Mouse (Mus musculus): Measurements from ENCODE around the gene Zfp831. TPM values are rescaled to one million over a fixed set of nuclear protein-coding genes. Genes with fewer than 3 reads are reported as not detected.

Zfp831 gene
- total RNA-seq, 1 experiment from 2014 or later, result 12.4 TPM

DNA sequence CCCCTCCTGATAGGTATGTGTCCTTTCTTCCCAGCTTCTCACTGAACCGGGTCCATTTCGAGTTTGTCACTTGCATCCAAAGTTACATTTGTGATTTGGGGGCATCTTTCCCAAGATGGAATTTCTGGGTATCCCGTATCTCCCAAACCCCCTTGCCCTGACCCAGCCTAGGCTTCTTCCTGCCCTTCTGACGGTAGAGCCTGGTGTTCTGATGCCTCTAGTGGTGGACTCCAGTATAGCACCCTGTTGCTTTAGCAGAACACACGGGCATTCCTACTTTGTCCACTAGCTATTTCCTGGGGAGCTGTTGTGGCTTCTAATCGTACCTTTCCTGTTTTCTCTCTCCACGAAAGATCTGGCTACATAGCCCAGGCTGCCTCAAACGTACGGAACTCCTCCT, 32.3 kb downstream of the Zfp831 start:
- peak; percentile 54 to 63 for ATAC-seq (replicated peaks in 1 of 2; ENCODE audit: insufficient read depth in 1 of 2, low FRiP score in 2 of 2, low TSS enrichment in 1 of 2, low read depth in 1 of 2, poor library complexity in 2 of 2, severe bottlenecking in 2 of 2)

DNA sequence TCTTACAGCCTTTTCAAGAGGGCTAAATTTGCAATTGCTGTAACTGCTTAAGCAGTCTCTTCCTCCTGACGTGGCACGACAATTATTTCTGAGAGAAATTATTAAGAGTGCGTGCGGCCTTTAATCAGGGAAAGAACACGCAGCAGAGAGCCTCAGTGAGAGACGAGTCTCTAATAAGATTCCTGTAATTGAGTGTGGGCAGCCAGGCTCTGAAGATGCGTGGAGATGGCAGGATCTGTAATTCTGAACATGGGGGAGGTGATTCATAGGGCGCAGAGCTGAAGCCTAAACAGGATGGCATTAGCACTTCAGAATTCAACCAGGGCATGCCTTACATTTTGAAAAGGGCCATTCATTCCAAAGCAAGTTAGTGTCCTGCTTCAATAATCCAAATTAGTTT, 58.0 kb downstream of the Zfp831 start:
- no peak for ATAC-seq (replicated peaks in 1 of 2; ENCODE audit: insufficient read depth in 1 of 2, low FRiP score in 2 of 2, low TSS enrichment in 1 of 2, low read depth in 1 of 2, poor library complexity in 2 of 2, severe bottlenecking in 2 of 2)

DNA sequence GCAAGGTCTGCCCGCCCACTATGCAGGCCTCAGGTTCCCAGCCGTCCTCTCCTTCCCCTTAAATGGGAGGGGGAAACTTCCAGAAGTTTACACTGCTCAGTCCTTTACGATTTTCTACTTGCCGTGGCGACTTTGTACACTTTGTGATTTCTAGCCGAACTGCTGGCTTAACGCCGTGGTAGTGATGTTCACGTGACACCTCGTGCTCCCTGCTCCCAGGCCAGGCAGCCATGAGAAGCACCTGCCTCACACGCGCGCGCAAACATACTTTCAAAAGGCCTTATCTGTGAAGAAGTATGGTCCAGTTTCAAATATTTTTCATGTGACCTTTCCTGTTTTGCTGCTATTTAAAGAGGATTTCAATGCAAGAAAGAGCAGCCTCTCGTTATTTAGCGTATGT, 63.8 kb downstream of the Zfp831 start:
- no peak for ATAC-seq (replicated peaks in 1 of 2; ENCODE audit: insufficient read depth in 1 of 2, low FRiP score in 2 of 2, low TSS enrichment in 1 of 2, low read depth in 1 of 2, poor library complexity in 2 of 2, severe bottlenecking in 2 of 2)

DNA sequence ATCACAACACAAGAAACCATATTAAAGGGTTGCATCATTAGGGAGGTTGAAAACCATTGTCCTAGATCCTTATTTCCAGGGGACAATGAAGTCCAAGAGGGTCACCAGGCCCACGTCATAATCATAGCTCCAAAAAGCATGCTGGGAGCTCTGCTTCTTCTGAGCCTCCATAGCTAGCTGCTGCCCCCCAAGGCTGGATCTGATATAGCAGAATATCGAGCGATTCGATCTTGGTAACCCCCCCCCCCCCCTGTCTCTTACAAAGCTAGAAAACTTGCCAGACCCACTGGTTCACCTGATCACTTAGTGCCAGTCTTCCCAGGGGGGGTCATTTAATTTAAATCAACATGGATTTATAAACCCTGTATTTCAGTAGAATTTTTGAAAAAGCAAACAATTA, 65.3 kb downstream of the Zfp831 start:
- ATAC-seq (replicated peaks in 1 of 2; ENCODE audit: insufficient read depth in 1 of 2, low FRiP score in 2 of 2, low TSS enrichment in 1 of 2, low read depth in 1 of 2, poor library complexity in 2 of 2, severe bottlenecking in 2 of 2), result no peak

DNA sequence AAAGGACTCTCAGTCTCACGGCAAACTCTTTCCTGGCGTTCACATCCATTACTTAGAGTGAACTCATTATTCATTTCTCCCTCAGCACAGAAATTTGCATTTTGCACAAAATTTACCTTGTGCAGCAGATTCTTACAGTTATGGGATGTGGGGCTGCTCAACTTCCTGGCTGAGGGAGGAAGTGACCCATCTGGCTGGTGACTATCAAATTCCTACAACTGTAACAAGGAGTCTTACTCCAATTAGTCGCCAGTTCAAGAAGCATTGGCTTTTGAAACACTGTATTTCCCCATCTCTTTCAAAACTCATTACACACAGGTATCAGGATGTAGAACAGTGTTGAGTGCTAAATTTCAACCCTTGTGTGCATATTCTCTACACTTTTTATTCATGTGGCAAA, 66.9 kb downstream of the Zfp831 start:
- peak; percentile 1 to 40; a peak in 1 of 4 replicates for ATAC-seq (replicated peaks in 1 of 2; ENCODE audit: insufficient read depth in 1 of 2, low FRiP score in 2 of 2, low TSS enrichment in 1 of 2, low read depth in 1 of 2, poor library complexity in 2 of 2, severe bottlenecking in 2 of 2)

DNA sequence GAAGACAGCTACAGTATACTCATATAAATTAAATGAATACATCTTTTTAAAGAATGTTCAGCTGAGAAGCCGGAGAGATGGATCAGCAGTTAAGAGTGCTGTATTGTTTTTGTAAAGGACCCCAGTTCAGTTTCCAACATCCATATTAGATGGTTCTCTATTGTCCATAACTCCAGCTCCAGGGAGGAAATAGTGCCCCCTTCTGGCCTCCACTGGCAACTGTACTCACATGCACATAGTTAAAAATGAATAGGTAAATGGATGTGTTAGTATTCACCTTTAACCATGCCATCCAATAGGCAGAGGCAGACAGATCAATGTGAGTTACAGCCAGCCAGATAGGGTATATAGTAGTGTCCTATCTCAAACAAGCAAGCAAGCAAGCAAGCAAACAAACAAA, 68.7 kb downstream of the Zfp831 start:
- no peak for ATAC-seq (replicated peaks in 1 of 2; ENCODE audit: insufficient read depth in 1 of 2, low FRiP score in 2 of 2, low TSS enrichment in 1 of 2, low read depth in 1 of 2, poor library complexity in 2 of 2, severe bottlenecking in 2 of 2)

DNA sequence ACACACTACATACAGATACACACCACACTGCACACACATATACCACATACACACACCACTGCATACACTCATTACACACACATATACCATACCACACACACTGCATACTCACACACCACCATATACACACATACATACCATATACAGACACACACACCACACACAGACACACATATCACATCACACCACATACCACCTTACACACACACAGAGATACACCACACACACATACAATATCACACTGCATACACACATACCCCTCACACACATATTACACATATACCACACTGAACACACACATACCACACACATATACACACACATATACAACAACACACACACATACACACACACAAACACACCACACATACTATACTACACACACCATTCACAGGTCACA, 72.6 kb downstream of the Zfp831 start:
- no peak for ATAC-seq (replicated peaks in 1 of 2; ENCODE audit: insufficient read depth in 1 of 2, low FRiP score in 2 of 2, low TSS enrichment in 1 of 2, low read depth in 1 of 2, poor library complexity in 2 of 2, severe bottlenecking in 2 of 2)

DNA sequence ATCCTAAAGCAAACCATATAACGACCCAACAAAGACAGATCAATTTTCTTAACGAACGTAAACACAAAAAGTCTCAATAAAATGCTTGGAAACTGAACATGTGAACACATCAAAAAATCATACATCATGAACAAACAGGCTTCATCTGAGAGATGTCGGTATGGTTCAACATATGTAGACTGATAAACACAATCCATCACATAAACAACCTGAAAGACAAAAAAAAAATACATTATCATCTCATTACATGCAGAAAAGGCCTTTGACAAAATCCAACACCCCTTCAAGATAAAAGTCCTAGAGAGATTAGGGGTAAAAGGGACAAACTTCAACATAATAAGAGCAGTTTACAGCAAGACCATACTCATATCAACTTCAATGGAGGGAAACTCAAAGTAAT, 74.5 kb downstream of the Zfp831 start:
- no peak for ATAC-seq (replicated peaks in 1 of 2; ENCODE audit: insufficient read depth in 1 of 2, low FRiP score in 2 of 2, low TSS enrichment in 1 of 2, low read depth in 1 of 2, poor library complexity in 2 of 2, severe bottlenecking in 2 of 2)

DNA sequence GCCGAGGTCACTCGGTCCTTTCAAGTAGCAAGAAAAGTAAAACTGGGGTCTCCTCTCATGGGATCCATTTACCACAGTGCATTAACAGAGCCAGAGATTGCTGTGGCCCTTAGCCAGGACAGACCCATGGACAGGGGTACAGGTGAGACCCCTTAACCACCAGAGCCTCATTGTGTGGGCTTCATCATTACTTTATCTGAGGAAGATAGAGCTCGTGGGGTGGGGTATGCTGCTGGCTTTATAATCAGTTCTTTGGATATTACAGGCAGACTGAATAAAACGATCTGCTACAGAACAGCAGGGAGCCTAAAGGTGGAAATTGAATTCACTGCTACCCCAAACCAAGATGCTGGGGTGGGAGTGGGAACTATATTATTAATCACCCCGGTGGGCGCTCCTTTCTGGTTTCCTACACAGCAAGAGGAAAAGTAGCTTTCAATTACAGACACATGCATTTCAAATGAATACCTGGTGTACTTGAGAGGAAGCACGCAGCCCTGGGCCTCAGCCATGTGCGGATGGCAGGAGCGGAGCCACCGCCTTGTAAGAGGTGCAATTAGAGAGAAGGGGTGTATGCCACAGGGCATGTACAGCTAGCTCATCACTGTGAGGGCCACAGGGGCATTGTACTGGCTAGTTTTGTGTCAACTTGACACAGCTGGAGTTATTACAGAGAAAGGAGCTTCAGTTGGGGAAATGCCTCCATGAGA, 83.9 kb downstream of the Zfp831 start:
- no peak for ATAC-seq (replicated peaks in 1 of 2; ENCODE audit: insufficient read depth in 1 of 2, low FRiP score in 2 of 2, low TSS enrichment in 1 of 2, low read depth in 1 of 2, poor library complexity in 2 of 2, severe bottlenecking in 2 of 2)

DNA sequence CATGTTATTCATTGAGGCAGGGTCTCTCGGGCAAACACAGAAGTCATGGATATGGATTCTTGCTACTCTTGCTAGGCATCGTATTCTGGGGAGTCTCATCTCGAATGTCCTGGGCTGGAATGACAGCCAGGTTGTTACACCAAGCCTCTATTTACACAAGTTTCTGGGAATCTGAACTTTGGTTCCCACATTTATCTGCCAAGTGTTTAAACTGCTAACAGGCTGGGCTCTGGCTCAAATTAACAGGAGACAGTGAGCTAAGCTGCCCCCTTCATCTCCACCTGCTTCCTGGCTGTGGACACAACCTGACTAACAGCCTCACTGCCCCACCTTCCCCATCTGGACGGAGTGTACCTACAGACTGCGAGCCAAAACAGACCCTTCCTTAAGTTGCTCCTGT, 88.6 kb downstream of the Zfp831 start:
- ATAC-seq (replicated peaks in 1 of 2; ENCODE audit: insufficient read depth in 1 of 2, low FRiP score in 2 of 2, low TSS enrichment in 1 of 2, low read depth in 1 of 2, poor library complexity in 2 of 2, severe bottlenecking in 2 of 2), result no peak

DNA sequence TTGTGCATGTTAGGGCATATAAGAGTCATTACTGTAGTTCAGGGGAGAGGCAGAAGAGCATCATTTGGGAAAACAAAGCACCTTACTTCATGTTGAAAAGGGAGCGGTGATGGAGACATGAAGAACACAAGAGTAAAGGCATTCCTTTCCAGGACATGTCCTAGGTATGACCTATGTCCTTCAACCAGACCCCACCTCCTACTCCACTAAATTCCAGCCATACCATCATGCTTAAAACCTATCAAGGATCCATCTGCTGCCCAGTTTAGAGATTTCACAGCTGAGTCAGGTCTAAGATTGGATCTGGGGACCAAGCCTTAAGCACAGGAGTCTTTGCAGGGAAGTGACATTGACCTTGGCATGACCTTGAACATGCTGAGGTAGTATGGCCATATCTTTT, 91.9 kb downstream of the Zfp831 start:
- no peak for ATAC-seq (replicated peaks in 1 of 2; ENCODE audit: insufficient read depth in 1 of 2, low FRiP score in 2 of 2, low TSS enrichment in 1 of 2, low read depth in 1 of 2, poor library complexity in 2 of 2, severe bottlenecking in 2 of 2)

DNA sequence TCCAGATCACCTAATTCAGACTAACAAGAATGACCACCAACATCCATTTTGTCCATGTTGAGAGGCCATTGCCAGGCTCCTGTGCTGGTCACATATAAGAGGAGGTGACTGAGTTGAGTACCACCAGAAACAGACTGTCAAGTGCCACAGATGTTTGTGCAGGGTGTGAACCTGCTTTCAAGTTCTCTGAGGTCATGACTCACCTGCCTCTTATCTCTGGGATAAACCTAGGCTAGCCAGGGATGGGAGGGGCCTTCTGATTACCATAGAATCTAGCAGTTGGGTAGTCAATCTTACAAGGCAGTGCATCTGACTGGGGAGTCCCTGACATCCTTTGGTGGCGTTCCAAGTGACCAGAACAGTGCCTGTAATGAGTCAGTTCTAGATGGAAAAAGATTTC, 103.8 kb downstream of the Zfp831 start:
- no peak for ATAC-seq (replicated peaks in 1 of 2; ENCODE audit: insufficient read depth in 1 of 2, low FRiP score in 2 of 2, low TSS enrichment in 1 of 2, low read depth in 1 of 2, poor library complexity in 2 of 2, severe bottlenecking in 2 of 2)

DNA sequence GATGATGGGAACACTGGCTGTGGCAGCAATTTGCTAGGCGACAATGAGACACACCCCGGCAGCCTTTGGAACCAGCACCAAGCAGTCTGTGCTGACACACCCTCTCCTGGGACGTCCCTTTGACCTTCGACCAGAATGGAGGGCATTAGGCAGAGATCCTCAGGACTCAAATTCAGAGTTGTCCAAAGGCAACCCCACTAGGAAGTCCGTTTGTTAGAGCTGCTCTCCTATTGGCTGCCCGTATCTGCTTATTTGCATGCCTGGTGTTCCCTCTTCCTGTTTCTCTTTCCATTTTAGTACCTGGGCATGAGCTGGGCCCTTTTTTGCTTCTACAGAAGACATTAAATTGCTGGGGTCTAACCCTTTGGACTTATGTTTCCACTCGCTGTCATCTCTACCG, 105.0 kb downstream of the Zfp831 start:
- ATAC-seq (replicated peaks in 1 of 2; ENCODE audit: insufficient read depth in 1 of 2, low FRiP score in 2 of 2, low TSS enrichment in 1 of 2, low read depth in 1 of 2, poor library complexity in 2 of 2, severe bottlenecking in 2 of 2), result peak; percentile 24 to 56; a peak in 2 of 4 replicates

DNA sequence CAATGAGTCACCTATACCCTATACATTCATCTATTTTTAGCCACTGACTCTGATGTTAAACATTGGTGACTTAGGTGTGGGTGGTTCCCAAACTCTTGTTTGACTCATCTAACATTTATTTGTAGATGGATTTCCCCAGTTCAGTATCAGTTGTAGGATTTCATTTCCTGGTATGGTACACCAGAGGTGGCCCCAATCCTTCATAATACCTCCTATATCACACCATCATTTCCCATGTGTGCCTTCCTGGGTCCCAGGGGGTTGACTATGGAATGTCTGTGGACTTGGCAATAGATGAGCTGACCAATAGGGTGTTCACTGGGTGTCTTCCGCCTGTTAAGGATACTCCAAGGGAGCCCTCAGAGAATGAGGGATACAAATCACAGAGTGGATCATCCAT, 109.9 kb downstream of the Zfp831 start:
- ATAC-seq (replicated peaks in 1 of 2; ENCODE audit: insufficient read depth in 1 of 2, low FRiP score in 2 of 2, low TSS enrichment in 1 of 2, low read depth in 1 of 2, poor library complexity in 2 of 2, severe bottlenecking in 2 of 2), result no peak

DNA sequence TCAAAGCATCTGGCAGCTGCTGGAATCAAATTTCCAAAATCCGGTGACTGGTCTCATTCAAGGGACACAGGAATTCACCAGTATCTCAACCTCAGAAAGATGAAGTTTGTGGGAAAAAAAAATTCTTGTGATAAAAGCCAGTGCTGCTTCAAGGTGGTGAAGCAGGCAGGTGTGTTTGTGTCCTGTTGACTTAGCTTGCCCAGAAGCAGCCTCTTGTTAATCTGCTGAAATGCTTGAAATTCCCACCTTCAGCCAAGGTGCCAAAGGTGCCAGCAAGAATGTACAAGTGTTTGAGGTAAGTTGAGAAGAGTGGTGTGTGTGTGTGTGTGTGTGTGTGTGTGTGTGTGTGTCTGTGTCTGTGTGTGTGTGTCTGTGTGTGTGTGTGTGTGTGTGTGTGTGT, 110.9 kb downstream of the Zfp831 start:
- ATAC-seq (replicated peaks in 1 of 2; ENCODE audit: insufficient read depth in 1 of 2, low FRiP score in 2 of 2, low TSS enrichment in 1 of 2, low read depth in 1 of 2, poor library complexity in 2 of 2, severe bottlenecking in 2 of 2), result no peak

DNA sequence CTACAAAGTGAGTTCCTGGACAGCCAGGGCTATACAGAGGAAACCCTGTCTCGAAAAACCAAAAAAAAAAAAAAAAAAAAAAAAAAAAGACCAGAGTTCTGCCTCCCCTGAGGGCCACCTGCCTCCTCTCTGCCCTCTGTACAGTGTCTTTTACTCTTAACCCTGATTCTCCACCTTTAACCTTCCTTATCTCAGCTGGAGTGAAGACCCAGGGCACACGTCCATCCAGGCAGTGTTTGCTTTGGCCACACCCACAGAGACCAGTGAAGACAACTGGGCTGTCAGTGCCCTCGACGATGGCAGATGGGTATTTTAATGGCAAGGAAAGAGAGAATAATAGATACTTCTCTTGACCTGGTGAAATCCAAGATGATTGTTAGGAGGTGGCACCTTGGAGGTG, 115.9 kb downstream of the Zfp831 start:
- no peak for ATAC-seq (replicated peaks in 1 of 2; ENCODE audit: insufficient read depth in 1 of 2, low FRiP score in 2 of 2, low TSS enrichment in 1 of 2, low read depth in 1 of 2, poor library complexity in 2 of 2, severe bottlenecking in 2 of 2)

Data from hematopoietic stem cell, adult 5-6 weeks (primary cell).